Mouse (Mus musculus) c-Kit-negative CD71-positive TER-119-positive erythroid progenitor cells, embryonic 14.5 days (primary cell): ENCODE results near the gene Cct2.
"Not testable (repeated sequence)": the region's sequence is repeated elsewhere in the genome, so short reads cannot be mapped to it uniquely, and the experiment has no call there.

Experiments
- DNase-seq: peaks from one replicate; pipeline ENCODE4 v3.0.0-alpha.2; 2013; ENCODE audit warnings: low read depth, low spot score

The Cct2 gene

GRCm38 (mm10) chr10:117055668-117056067 lies 7.9 kb downstream of the Cct2 start:
- no peak for DNase-seq

DNA sequence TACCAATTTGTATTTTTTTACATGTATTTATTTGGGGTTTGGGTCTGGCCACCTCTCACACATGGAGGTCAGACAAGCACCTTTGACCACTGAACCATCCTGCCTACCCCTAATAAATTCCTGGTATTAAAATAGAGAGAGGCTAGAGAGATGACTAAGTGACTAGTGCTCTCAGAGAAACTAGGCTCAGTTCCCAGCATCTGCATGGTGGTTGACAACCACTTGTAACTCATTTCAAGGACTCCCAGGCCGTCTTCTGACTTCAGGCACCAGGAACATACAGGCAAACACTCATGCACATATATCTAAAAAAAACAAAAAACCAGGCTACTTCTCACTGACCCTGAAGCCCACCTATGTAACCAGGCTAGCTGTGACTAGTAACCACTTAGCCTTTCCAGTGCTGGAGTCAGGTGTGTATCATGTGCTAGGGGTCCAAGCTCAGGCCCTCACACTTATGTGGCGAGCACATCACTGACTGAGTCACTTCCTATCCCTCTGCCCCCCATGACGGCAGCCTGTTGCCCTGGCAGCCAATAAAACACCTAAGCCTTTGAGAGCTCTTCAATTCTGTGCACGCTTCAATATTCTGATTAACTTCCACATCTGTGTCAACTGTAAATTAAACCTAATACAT lies 13.5 kb downstream of the Cct2 start:
- DNase-seq = no peak

- no peak for DNase-seq
Observed at GRCm38 (mm10) chr10:117049253-117049652, 14.4 kb downstream of the Cct2 start.

DNA sequence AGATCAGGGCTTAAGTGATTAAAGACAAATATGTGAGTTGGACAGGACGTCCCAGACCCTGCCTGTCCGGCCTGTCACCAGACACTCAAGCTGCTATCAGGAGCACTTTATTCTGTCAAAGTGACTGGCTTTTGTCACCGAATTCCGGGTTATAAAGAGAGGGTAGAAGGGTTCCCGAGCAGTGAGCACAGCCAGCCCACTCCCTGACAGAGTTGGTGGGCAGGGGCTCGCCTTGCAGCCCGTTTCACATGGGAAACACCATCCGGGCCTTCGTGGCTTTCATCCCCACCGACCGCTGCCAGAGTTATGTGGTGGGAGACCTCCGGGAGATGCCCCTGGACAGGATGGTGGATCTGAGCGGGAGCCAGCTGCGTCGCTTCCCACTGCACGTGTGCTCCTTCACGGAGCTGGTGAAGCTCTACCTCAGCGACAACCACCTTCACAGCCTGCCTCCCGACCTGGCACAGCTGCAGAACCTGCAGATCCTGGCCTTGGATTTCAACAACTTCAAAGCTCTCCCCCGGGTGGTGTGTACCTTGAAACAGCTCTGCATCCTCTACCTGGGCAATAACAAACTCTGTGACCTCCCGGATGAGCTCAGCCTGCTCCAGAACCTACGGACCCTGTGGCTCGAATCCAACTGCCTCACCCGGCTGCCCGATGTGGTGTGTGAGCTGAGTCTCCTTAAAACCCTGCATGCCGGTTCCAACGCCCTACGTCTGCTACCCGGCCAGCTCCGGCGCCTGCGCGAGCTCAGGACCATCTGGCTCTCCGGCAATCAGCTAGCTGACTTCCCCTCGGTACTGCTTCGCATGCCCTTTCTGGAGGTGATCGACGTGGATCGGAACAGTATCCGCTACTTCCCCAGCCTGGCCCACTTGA lies 18.2 kb downstream of the Cct2 start, which contains the start of gene Lrrc10:
Gene Lrrc10, plus strand, starts transcription at position 167 of the 882 bp plus-strand sequence.
- no peak for DNase-seq

DNA sequence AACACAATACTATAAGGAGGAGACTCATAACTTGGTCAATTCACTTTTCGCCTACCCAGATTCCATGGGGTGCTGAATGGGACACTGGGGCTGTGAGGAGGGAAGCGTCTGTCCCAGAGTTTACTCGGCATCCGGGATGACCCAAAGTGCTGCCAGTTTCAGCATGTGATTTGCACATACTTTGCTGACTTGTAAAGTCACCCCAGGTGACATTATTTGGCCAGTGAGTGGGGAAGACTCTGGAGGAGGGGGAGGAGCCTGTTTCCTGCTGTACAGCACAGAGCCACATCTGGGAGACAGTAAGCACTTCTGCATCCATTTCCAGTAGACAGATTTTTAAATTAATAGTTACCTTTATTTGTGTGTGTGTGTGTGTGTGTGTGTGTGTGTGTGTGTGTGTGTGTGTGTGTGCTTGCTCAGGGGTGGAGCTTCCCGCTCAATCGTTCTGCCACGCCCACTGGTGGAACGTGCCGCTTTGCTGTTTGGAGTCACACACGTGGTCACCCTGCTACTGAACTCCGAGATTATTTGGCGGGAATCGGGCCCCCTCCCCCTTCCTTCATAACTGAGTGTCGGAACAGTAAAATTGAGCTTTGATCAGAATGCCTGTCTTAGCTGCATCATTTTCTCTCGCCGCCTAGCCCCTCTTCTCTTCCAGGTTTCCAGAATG lies 20.0 kb downstream of the Cct2 start:
- not testable (repeated sequence) for DNase-seq

DNA sequence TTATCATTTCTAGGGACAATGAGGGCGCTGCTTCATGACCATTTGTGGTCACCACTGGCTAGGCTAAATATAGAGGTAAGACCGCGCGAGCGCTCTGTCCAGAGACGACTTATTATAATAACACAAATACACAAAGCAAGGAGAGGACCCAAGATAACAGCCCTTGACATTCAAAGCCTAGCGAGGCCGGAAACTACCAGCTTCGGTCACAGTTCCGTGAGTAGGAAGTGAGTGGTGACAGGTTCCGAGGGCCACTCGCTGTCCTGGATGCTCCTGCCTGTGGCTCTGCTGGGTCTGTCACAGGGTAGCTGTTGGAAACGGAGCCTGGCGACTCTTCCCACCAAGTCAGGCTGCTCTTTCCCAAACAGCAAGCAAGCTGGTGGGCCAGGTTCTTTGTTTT lies 21.3 kb downstream of the Cct2 start:
- DNase-seq = no peak

- DNase-seq = no peak
Observed at GRCm38 (mm10) chr10:117040355-117040754, 23.3 kb downstream of the Cct2 start.

DNA sequence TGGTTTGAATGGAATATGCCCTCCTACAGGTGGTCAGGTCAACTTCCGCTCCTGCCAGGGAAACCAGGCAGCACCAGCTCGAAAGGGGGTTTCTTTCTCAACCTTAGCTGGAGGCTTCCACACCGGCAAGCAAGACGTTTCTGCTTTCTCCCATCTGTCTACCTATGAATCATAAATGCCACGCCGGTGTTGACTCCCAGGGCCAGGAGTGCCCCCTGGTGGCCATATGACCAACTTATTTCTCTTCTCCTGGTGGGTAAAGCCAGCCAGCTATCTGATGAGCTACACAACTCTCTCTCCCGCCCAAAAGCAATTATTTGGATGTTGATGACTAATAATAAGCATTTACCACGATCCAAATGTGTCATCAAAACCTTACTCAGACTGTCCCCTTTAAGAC lies 29.8 kb downstream of the Cct2 start:
- peak; percentile 42 for DNase-seq

GRCm38 (mm10) chr10:117031160-117031559 lies 32.5 kb downstream of the Cct2 start:
- no peak for DNase-seq

GRCm38 (mm10) chr10:117026176-117026575 lies 37.4 kb downstream of the Cct2 start:
- no peak for DNase-seq

DNA sequence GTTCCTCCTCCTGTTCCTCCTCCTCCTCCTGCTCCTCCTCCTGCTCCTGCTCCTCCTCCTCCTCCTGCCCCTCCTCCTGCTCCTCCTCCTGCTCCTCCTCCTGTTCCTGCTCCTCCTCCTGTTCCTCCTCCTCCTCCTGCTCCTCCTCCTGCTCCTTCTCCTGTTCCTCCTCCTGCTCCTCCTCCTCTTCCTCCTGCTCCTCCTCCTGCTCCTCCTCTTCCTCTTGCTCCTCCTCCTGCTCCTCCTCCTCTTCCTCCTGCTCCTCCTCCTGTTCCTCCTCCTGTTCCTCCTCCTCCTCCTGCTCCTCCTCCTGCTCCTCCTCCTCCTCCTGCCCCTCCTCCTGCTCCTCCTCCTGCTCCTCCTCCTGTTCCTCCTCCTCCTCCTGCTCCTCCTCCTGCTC lies 37.8 kb downstream of the Cct2 start:
- DNase-seq = not testable (repeated sequence)

DNA sequence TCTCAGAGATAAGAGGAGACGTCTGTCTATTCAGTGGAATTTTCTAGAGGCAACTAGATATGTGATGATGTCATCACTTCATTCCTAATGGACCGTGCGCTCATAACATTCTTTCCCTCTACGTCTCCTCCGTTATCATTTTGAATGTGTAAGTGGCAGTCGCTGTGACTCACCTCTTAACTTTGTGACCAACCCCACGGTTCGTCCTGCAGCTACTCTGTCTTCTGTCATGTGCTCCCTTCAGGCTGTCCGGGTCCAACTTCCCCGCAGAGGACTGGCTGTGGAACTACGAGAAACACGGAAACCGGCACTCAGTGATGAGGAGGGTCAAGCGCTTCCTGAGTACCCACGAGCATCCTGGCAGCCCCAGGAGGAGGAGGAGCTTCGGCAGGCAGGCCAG lies 39.9 kb downstream of the Cct2 start:
- no peak for DNase-seq

GRCm38 (mm10) chr10:117021020-117021754 lies 42.4 kb downstream of the Cct2 start:
- no peak for DNase-seq

DNA sequence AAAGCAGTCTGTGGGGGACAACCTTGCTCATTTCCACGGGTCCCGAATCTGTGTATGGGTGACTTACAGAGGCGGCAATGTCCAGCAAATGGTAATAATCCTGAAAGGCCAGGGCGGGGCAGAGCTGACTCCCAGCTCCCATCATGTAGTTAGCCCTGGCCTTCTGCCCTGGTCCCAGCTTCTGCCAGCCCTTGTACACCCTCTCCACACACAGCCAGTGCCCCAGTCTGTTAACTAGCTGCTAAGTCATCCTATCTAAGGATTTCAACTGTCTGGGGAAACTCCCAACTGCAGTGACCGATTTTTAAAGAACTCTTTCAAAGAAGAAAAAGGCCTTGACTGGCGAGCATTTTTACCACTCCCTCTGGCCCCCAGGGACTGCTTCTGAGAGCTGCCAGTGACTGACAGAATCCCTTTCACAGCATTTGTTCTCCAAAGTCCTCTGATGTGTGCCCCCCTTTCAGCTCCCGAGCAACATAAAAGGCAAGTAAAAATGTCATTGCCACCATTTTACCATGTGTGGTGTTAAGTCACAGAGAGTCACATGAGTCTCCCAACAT lies 45.3 kb downstream of the Cct2 start:
- no peak for DNase-seq

DNA sequence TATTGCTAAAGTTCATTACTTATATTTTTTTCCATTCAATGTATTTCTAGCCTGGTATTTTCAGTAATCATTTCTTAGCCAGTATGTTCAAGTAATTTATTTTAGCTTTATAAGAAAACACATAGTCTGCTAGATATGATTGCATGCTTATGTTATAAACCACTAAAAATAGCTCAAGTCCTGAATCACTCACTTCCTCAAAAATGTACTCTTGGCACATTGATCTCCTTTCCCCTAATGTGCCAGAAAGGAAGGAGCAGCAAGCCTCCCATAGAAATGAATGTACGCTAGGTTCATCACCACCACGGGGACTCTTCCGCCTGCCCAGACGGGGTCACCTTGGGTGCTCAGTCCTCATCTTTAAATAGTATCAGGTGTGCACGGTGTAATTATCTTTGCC lies 49.0 kb downstream of the Cct2 start:
- DNase-seq = no peak

DNA sequence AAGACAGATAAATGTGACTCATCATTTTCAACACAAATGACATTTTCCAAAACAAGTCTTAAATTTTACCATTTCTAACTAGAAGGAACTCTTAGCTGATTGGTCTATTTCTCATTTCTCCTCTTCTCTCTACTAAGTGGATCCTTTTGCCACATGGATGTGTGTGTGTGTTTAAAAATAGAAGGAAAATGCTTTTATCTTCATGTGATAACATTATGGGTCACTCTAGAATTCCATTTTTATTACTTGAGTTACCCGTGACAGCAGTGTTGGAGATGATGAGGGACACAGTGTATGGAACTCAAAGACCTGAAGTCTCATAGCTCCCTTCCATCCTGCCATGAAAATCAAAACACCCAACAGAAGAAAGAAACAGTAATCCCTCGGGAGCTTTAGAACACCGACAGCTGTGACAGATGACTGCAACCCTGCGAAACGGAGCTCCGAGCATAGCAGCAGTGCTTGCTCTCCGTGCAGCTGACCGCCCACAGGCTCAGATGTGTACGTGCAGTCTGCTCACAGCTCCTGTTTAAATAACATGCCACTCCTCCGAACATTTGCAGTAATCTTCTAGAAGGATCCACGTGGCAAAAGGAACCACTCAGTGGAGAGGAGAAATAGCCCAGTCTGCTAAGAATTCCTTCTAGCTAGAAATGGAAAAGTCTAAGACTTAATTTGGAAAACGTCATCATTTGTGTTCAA lies 49.8 kb downstream of the Cct2 start:
- no peak for DNase-seq

DNA sequence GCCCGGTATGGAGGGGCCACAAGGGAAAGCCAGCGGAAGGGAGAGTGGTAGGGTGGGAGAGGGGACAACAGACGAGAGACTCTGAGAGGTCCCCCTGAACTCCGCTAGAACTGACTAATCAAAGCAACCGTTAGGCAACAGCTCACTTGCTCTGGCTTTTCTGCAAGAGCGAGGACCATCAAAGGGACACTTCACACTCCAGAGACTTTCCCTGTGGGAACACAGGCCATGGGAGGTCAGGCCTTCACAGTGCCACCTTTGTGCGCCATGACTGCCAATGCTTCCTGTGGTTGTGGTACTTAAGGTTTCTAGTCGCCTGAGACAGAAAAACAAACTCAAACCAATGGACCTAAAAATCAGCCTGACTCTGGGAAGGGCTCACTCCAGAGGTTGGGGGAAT lies 52.6 kb downstream of the Cct2 start:
- DNase-seq = no peak

DNA sequence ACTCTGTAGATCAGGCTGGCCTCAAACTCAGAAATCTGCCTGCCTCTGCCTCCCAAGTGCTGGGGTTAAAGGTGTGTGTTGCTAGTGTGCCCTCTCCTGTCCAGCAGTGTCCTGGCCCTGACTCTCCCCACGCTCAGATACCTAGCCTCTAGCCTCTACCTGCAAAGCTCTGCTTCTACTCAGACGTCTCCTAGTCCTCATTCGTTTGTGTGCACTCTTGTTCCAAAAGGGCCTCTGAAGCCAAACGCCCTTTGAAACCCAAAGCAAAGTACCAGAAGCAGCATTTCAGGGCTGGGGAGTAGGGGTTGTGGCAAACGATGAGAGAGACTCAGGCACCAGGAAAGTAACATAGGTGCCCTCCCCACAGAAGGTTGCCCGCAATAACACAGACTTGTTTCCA lies 53.9 kb downstream of the Cct2 start:
- no peak for DNase-seq

DNA sequence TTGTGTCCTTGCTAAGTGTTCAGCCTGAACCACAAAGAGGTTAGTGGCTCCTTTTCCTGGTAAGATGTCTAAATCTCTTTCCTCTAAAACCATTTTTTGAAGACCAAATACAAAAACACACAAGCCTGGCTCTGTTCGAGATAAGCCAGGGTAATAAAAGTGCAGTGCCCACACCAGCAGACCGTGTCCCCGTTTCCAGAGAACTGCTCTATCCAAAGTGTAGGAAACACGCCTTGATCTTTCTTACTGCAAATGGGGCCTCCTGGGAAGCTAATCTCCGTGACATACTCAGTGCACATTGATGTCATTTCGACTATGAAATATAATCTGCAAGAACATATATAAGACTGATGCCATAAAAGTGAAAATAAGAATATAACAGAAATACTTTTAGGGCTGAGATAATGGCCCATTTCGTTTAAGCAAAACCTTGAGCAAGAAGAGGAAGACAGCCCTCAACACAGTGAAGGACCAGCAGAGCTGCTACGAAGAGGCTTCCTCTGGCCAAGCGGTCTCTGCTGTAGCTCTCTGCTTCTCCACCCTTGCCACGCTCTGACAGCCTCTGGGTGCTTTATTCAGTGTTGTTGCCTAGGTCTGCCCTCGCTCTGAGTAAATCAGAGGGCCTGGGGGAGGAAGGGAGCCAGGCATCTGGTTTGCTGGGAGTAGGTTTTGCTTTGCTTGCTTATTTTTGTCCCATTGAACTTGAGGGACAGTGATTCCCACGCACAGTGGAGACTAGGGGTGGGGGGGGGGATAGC lies 57.7 kb downstream of the Cct2 start:
- DNase-seq = no peak

DNA sequence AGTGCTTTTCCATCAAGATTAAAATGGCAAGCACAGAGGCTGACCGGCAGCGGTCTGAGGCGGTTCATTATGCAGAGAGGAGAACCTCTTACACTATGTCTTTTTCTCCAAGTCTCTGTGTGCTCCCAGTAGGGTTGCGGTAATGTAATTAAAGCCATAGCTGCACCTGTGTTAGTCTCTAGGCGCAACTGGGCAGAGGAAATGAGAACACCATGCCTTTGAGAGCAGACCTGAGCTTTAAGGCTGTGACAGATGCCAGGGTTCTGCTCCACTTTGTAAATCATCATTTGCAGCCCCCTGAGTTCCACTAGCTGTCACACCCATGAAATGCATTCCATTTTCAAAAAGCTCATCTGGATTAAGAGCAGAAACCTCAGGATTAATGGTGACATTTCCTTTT lies 58.9 kb downstream of the Cct2 start:
- DNase-seq = no peak
